Mouse (Mus musculus): ENCODE data around the gene Trim58. TPM values are rescaled to one million over a fixed set of nuclear protein-coding genes. Genes with fewer than 3 reads are reported as not detected.

Trim58 gene
- polyA plus RNA-seq, 1 experiment from 2014 or later: 13.7 TPM

GRCm38 (mm10) chr11:58655151-58655550, 14.9 kb downstream of the Trim58 start:
- Histone ChIP-seq H3K27ac (replicated peaks) (no peak overlapping the region), H3K9ac (no peak overlapping the region), H3K9me3 (replicated peaks) (no peaks in the 10 kb centered on the region), H3K4me1 (replicated peaks) (no peaks in the 10 kb centered on the region), H3K4me2 (no peak overlapping the region), H3K36me3 (replicated peaks) (peaks cover 28% of the 10 kb centered on the region), H3K27me3 (no peaks in the 10 kb centered on the region), H3K4me3 (replicated peaks) (no peak overlapping the region)
- WGBS (ENCODE audit: insufficient replicate concordance): 86% methylated on average over 3 of the region's 3 CpGs
- ATAC-seq (ENCODE audit: insufficient read depth): no peak

- WGBS (ENCODE audit: insufficient replicate concordance): 72% methylated on average over 4 of the region's 4 CpGs
Measured at GRCm38 (mm10) chr11:58658596-58658995, 18.3 kb downstream of the Trim58 start, which contains the start of gene Olfr322. TSS of gene Olfr322 (plus strand) at chr11:58658782.

GRCm38 (mm10) chr11:58669252-58669651, 29.0 kb downstream of the Trim58 start:
- H3K27me3 ChIP-seq: no peaks in the 10 kb centered on the region
- H3K36me3 ChIP-seq (replicated peaks): no peaks in the 10 kb centered on the region
- no peak for ATAC-seq (ENCODE audit: insufficient read depth)
- no peak overlapping the region for H3K27ac ChIP-seq (replicated peaks)
- no peak overlapping the region for H3K4me2 ChIP-seq
- H3K4me1 ChIP-seq (replicated peaks): no peaks in the 10 kb centered on the region
- no peak overlapping the region for H3K9ac ChIP-seq
- H3K4me3 ChIP-seq (replicated peaks): no peak overlapping the region
- H3K9me3 ChIP-seq (replicated peaks): no peaks in the 10 kb centered on the region

More at GRCm38 (mm10) chr11:58658596-58658995, 18.3 kb downstream of the Trim58 start, which contains the start of gene Olfr322:
- Histone ChIP-seq H3K9ac (no peak within 1 kb of the TSS), H3K9me3 (replicated peaks) (no peaks in the 10 kb centered on the region), H3K4me2 (no peak within 1 kb of the TSS), H3K36me3 (replicated peaks) (no peaks in the 10 kb centered on the region), H3K4me3 (replicated peaks) (no peak within 1 kb of the TSS), H3K4me1 (replicated peaks) (no peaks in the 10 kb centered on the region), H3K27ac (replicated peaks) (no peak within 1 kb of the TSS), H3K27me3 (no peaks in the 10 kb centered on the region)
- no peak for ATAC-seq (ENCODE audit: insufficient read depth)

GRCm38 (mm10) chr11:58671825-58672224, 31.6 kb downstream of the Trim58 start:
- 38% methylated on average over 4 of the region's 4 CpGs for WGBS (ENCODE audit: insufficient replicate concordance)
- Histone ChIP-seq H3K9me3 (replicated peaks) (no peaks in the 10 kb centered on the region), H3K27me3 (no peaks in the 10 kb centered on the region)

GRCm38 (mm10) chr11:58680799-58681198, 40.5 kb downstream of the Trim58 start, which contains the start of gene Olfr320:
TSS of gene Olfr320 (plus strand) at chr11:58681099.
- H3K9me3 ChIP-seq (replicated peaks): no peaks in the 10 kb centered on the region
- no peak within 1 kb of the TSS for H3K9ac ChIP-seq
- H3K4me1 ChIP-seq (replicated peaks): no peaks in the 10 kb centered on the region
- ATAC-seq (ENCODE audit: insufficient read depth): no peak
- H3K36me3 ChIP-seq (replicated peaks): no peaks in the 10 kb centered on the region
- no peaks in the 10 kb centered on the region for H3K27me3 ChIP-seq
- no peak within 1 kb of the TSS for H3K4me2 ChIP-seq
- H3K4me3 ChIP-seq (replicated peaks): no peak within 1 kb of the TSS
- WGBS (ENCODE audit: insufficient replicate concordance): 53% methylated on average over 1 of the region's 1 CpGs
- no peak within 1 kb of the TSS for H3K27ac ChIP-seq (replicated peaks)

More at GRCm38 (mm10) chr11:58671825-58672224, 31.6 kb downstream of the Trim58 start:
- H3K4me3 ChIP-seq (replicated peaks): no peak overlapping the region
- H3K4me1 ChIP-seq (replicated peaks): no peaks in the 10 kb centered on the region
- ATAC-seq (ENCODE audit: insufficient read depth): no peak
- H3K9ac ChIP-seq: no peak overlapping the region
- no peak overlapping the region for H3K4me2 ChIP-seq
- H3K36me3 ChIP-seq (replicated peaks): no peaks in the 10 kb centered on the region
- H3K27ac ChIP-seq (replicated peaks): no peak overlapping the region

- Histone ChIP-seq H3K4me3 (replicated peaks) (no peak within 1 kb of the TSS), H3K27me3 (no peaks in the 10 kb centered on the region), H3K36me3 (replicated peaks) (no peaks in the 10 kb centered on the region), H3K4me2 (no peak within 1 kb of the TSS), H3K9me3 (replicated peaks) (no peaks in the 10 kb centered on the region), H3K4me1 (replicated peaks) (no peaks in the 10 kb centered on the region), H3K9ac (no peak within 1 kb of the TSS), H3K27ac (replicated peaks) (no peak within 1 kb of the TSS)
- ATAC-seq (ENCODE audit: insufficient read depth): no peak
- WGBS (ENCODE audit: insufficient replicate concordance): 57% methylated on average over 3 of the region's 3 CpGs
Measured at GRCm38 (mm10) chr11:58698862-58699261, 58.6 kb downstream of the Trim58 start, which contains the start of gene Olfr319. TSS of gene Olfr319 (plus strand) at chr11:58699162.

Other genes starting within 250 kb of the Trim58 start
- gene 1810065E05Rik, start 219.4 kb upstream of the Trim58 start, polyA plus RNA-seq (2015; fragmentation: Nextera tagmentation; extraction: Ambion mirVana): not detected in 2 replicates
- gene Gm12253, start 207.9 kb upstream of the Trim58 start, polyA plus RNA-seq (2015; fragmentation: Nextera tagmentation; extraction: Ambion mirVana): not detected in 2 replicates
- not detected in 2 replicates for gene Lypd9, start 187.5 kb upstream of the Trim58 start, polyA plus RNA-seq (2015; fragmentation: Nextera tagmentation; extraction: Ambion mirVana)
- not detected in 2 replicates for gene Olfr30, start 178.2 kb upstream of the Trim58 start, polyA plus RNA-seq (2015; fragmentation: Nextera tagmentation; extraction: Ambion mirVana)
- not detected in 2 replicates for gene Olfr332, start 147.9 kb upstream of the Trim58 start, polyA plus RNA-seq (2015; fragmentation: Nextera tagmentation; extraction: Ambion mirVana)
- not detected in 2 replicates for gene Olfr331, start 137.9 kb upstream of the Trim58 start, polyA plus RNA-seq (2015; fragmentation: Nextera tagmentation; extraction: Ambion mirVana)
- gene Olfr330, start 105.6 kb upstream of the Trim58 start, polyA plus RNA-seq (2015; fragmentation: Nextera tagmentation; extraction: Ambion mirVana): not detected in 2 replicates
- gene Olfr329-ps, start 94.0 kb upstream of the Trim58 start, polyA plus RNA-seq (2015; fragmentation: Nextera tagmentation; extraction: Ambion mirVana): not detected in 2 replicates
- not detected in 2 replicates for gene Olfr328, start 84.8 kb upstream of the Trim58 start, polyA plus RNA-seq (2015; fragmentation: Nextera tagmentation; extraction: Ambion mirVana)
- gene Olfr224, start 69.9 kb upstream of the Trim58 start, polyA plus RNA-seq (2015; fragmentation: Nextera tagmentation; extraction: Ambion mirVana): not detected in 2 replicates
- not detected in 2 replicates for gene Olfr325, start 62.7 kb upstream of the Trim58 start, polyA plus RNA-seq (2015; fragmentation: Nextera tagmentation; extraction: Ambion mirVana)
- not detected in 2 replicates for gene Olfr324, start 45.4 kb upstream of the Trim58 start, polyA plus RNA-seq (2015; fragmentation: Nextera tagmentation; extraction: Ambion mirVana)
- gene 2210407C18Rik, start 24.4 kb upstream of the Trim58 start, polyA plus RNA-seq (2015; fragmentation: Nextera tagmentation; extraction: Ambion mirVana): not detected in 2 replicates
- gene Olfr323, start 10.0 kb upstream of the Trim58 start, polyA plus RNA-seq (2015; fragmentation: Nextera tagmentation; extraction: Ambion mirVana): not detected in 2 replicates
- not detected in 2 replicates for gene Olfr322, start 18.3 kb downstream of the Trim58 start, polyA plus RNA-seq (2015; fragmentation: Nextera tagmentation; extraction: Ambion mirVana)
- gene Olfr320, start 40.6 kb downstream of the Trim58 start, polyA plus RNA-seq (2015; fragmentation: Nextera tagmentation; extraction: Ambion mirVana): not detected in 2 replicates
- gene Olfr319, start 58.7 kb downstream of the Trim58 start, polyA plus RNA-seq (2015; fragmentation: Nextera tagmentation; extraction: Ambion mirVana): not detected in 2 replicates
- gene Olfr318, start 83.5 kb downstream of the Trim58 start, polyA plus RNA-seq (2015; fragmentation: Nextera tagmentation; extraction: Ambion mirVana): not detected in 2 replicates
- gene Olfr317, start 98.7 kb downstream of the Trim58 start, polyA plus RNA-seq (2015; fragmentation: Nextera tagmentation; extraction: Ambion mirVana): not detected in 2 replicates
- gene Olfr316, start 112.3 kb downstream of the Trim58 start, polyA plus RNA-seq (2015; fragmentation: Nextera tagmentation; extraction: Ambion mirVana): not detected in 2 replicates
- gene Olfr315, start 132.7 kb downstream of the Trim58 start, polyA plus RNA-seq (2015; fragmentation: Nextera tagmentation; extraction: Ambion mirVana): not detected in 2 replicates
- gene Olfr314, start 142.5 kb downstream of the Trim58 start, polyA plus RNA-seq (2015; fragmentation: Nextera tagmentation; extraction: Ambion mirVana): not detected in 2 replicates
- not detected in 2 replicates for gene Fam183b, start 161.5 kb downstream of the Trim58 start, polyA plus RNA-seq (2015; fragmentation: Nextera tagmentation; extraction: Ambion mirVana)
- gene Olfr313, start 174.5 kb downstream of the Trim58 start, polyA plus RNA-seq (2015; fragmentation: Nextera tagmentation; extraction: Ambion mirVana): not detected in 2 replicates
- not detected in 2 replicates for gene Olfr312, start 188.8 kb downstream of the Trim58 start, polyA plus RNA-seq (2015; fragmentation: Nextera tagmentation; extraction: Ambion mirVana)
- gene Olfr311, start 198.8 kb downstream of the Trim58 start, polyA plus RNA-seq (2015; fragmentation: Nextera tagmentation; extraction: Ambion mirVana): not detected in 2 replicates
- gene Gm12258, start 206.7 kb downstream of the Trim58 start, polyA plus RNA-seq (2015; fragmentation: Nextera tagmentation; extraction: Ambion mirVana): 1.7 and 2.6 TPM in 2 replicates
- gene 2810021J22Rik, start 226.8 kb downstream of the Trim58 start, polyA plus RNA-seq (2015; fragmentation: Nextera tagmentation; extraction: Ambion mirVana): 2.3 and 2.5 TPM in 2 replicates

Measured in liver, embryonic 15.5 days (tissue).